Mouse (Mus musculus): ENCODE data around the gene Ctnnd2.

Ctnnd2 gene

GRCm38 (mm10) chr15:30897342-30897741 is 724.9 kb downstream of the Ctnnd2 start:
- DNase-seq, result no peak

- DNase-seq, result no peak
Measured at GRCm38 (mm10) chr15:30908027-30908426, 735.6 kb downstream of the Ctnnd2 start.

GRCm38 (mm10) chr15:30913360-30913759 is 741.0 kb downstream of the Ctnnd2 start:
- DNase-seq, result no peak

- no peak for DNase-seq
Measured at GRCm38 (mm10) chr15:30925838-30926237, 753.4 kb downstream of the Ctnnd2 start.

GRCm38 (mm10) chr15:30927632-30928031 is 755.2 kb downstream of the Ctnnd2 start:
- DNase-seq, result peak; percentile 72 to 75

- no peak for DNase-seq
Measured at GRCm38 (mm10) chr15:30931906-30932305, 759.5 kb downstream of the Ctnnd2 start.

GRCm38 (mm10) chr15:30945863-30946262 is 773.5 kb downstream of the Ctnnd2 start:
- DNase-seq, result no peak

- no peak for DNase-seq
Measured at GRCm38 (mm10) chr15:30958513-30958912, 786.1 kb downstream of the Ctnnd2 start.

- DNase-seq, result peak; percentile 76 to 82
Measured at GRCm38 (mm10) chr15:30962421-30963160, 790.2 kb downstream of the Ctnnd2 start.

- DNase-seq, result no peak
Measured at GRCm38 (mm10) chr15:30964046-30964445, 791.7 kb downstream of the Ctnnd2 start.

- no peak for DNase-seq
Measured at GRCm38 (mm10) chr15:30964865-30965679, 792.7 kb downstream of the Ctnnd2 start.

- no peak for DNase-seq
Measured at GRCm38 (mm10) chr15:30966826-30967225, 794.4 kb downstream of the Ctnnd2 start.

- DNase-seq, result no peak
Measured at GRCm38 (mm10) chr15:30974436-30974835, 802.0 kb downstream of the Ctnnd2 start.

GRCm38 (mm10) chr15:30974991-30975775 is 802.8 kb downstream of the Ctnnd2 start:
- DNase-seq, result no peak

- DNase-seq, result peak; percentile 52 to 61
Measured at GRCm38 (mm10) chr15:30977166-30977740, 804.9 kb downstream of the Ctnnd2 start.

- no peak for DNase-seq
Measured at GRCm38 (mm10) chr15:30986890-30987289, 814.5 kb downstream of the Ctnnd2 start.

GRCm38 (mm10) chr15:30990421-30991252 is 818.2 kb downstream of the Ctnnd2 start:
- DNase-seq, result no peak

- DNase-seq, result peak; percentile 33 to 40
Measured at GRCm38 (mm10) chr15:30992357-30992756, 820.0 kb downstream of the Ctnnd2 start.

- DNase-seq, result no peak
Measured at GRCm38 (mm10) chr15:30992901-30993300, 820.5 kb downstream of the Ctnnd2 start.

GRCm38 (mm10) chr15:30995346-30995745 is 823.0 kb downstream of the Ctnnd2 start:
- no peak for DNase-seq

- no peak for DNase-seq
Measured at GRCm38 (mm10) chr15:31004468-31004867, 832.1 kb downstream of the Ctnnd2 start.

- no peak for DNase-seq
Measured at GRCm38 (mm10) chr15:31004976-31005375, 832.6 kb downstream of the Ctnnd2 start.

All from cerebellum, postnatal 10 days (tissue).